Mouse (Mus musculus): ENCODE data around the gene Ubtf. TPM values are rescaled to one million over a fixed set of nuclear protein-coding genes. Genes with fewer than 3 reads are reported as not detected.

Ubtf gene
- polyA plus RNA-seq, 1 experiment from 2014 or later, result 93.8 TPM

- peak; percentile 86 for TF ChIP-seq CTCF (IDR thresholded peaks at IDR 0.05; ENCODE audit: low read depth)
- H3K4me1 ChIP-seq (ENCODE audit: insufficient read depth), result no peaks in the 10 kb centered on the region
- no peaks in the 10 kb centered on the region for H3K9me3 ChIP-seq (ENCODE audit: low read depth, low read length)
- H3K27me3 ChIP-seq (ENCODE audit: insufficient read depth, low read length), result no peaks in the 10 kb centered on the region
- H3K4me2 ChIP-seq, result peak overlapping the region; percentile 31; the same call in 1 of the 2 replicates
- 4% methylated on average over 11 of the region's 11 CpGs for WGBS
- H3K4me3 ChIP-seq (ENCODE audit: low read depth, low read length), result no peak overlapping the region
- peaks cover 13% of the 10 kb centered on the region for H3K36me3 ChIP-seq (ENCODE audit: insufficient read depth)
- H3K9ac ChIP-seq, result no peak overlapping the region
- ATAC-seq (ENCODE audit: insufficient read depth) (peak; percentile 67), DNase-seq (peak; percentile 90)
- H3K27ac ChIP-seq (ENCODE audit: low read depth), result no peak overlapping the region
Measured at GRCm38 (mm10) chr11:102267480-102267879, 52.1 kb downstream of the Ubtf start.

GRCm38 (mm10) chr11:102266631-102267355 is 52.7 kb downstream of the Ubtf start:
- WGBS, result 85% methylated on average over 8 of the region's 8 CpGs
- Histone ChIP-seq H3K9me3 (ENCODE audit: low read depth, low read length) (no peaks in the 10 kb centered on the region), H3K4me2 (peak overlapping the region; percentile 31; the same call in 1 of the 2 replicates), H3K9ac (no peak overlapping the region), H3K4me1 (ENCODE audit: insufficient read depth) (no peaks in the 10 kb centered on the region), H3K36me3 (ENCODE audit: insufficient read depth) (peaks cover 19% of the 10 kb centered on the region), H3K4me3 (ENCODE audit: low read depth, low read length) (no peak overlapping the region), H3K27me3 (ENCODE audit: insufficient read depth, low read length) (no peaks in the 10 kb centered on the region), H3K27ac (ENCODE audit: low read depth) (no peak overlapping the region)
- ATAC-seq (ENCODE audit: insufficient read depth), result no peak; the same call in 1 of the 2 replicates
- no peak for DNase-seq
- TF ChIP-seq CTCF (IDR thresholded peaks at IDR 0.05; ENCODE audit: low read depth), result no peak

GRCm38 (mm10) chr11:102265816-102266215 is 53.7 kb downstream of the Ubtf start:
- TF ChIP-seq CTCF (IDR thresholded peaks at IDR 0.05; ENCODE audit: low read depth), result no peak
- Histone ChIP-seq H3K4me1 (ENCODE audit: insufficient read depth) (no peaks in the 10 kb centered on the region), H3K27ac (ENCODE audit: low read depth) (no peak overlapping the region), H3K36me3 (ENCODE audit: insufficient read depth) (peaks cover 29% of the 10 kb centered on the region), H3K4me3 (ENCODE audit: low read depth, low read length) (no peak overlapping the region), H3K27me3 (ENCODE audit: insufficient read depth, low read length) (no peaks in the 10 kb centered on the region), H3K4me2 (no peak overlapping the region), H3K9ac (no peak overlapping the region), H3K9me3 (ENCODE audit: low read depth, low read length) (no peaks in the 10 kb centered on the region)
- DNase-seq (no peak), ATAC-seq (ENCODE audit: insufficient read depth) (no peak)
- 56% methylated on average over 14 of the region's 14 CpGs for WGBS

- Histone ChIP-seq H3K4me3 (ENCODE audit: low read depth, low read length) (no peak overlapping the region), H3K36me3 (ENCODE audit: insufficient read depth) (peaks cover 52% of the 10 kb centered on the region), H3K4me2 (no peak overlapping the region), H3K9me3 (ENCODE audit: low read depth, low read length) (no peaks in the 10 kb centered on the region), H3K27me3 (ENCODE audit: insufficient read depth, low read length) (no peaks in the 10 kb centered on the region), H3K4me1 (ENCODE audit: insufficient read depth) (no peaks in the 10 kb centered on the region), H3K9ac (no peak overlapping the region), H3K27ac (ENCODE audit: low read depth) (no peak overlapping the region)
- 94% methylated on average over 7 of the region's 7 CpGs for WGBS
- DNase-seq, result no peak
- no peak for ATAC-seq (ENCODE audit: insufficient read depth)
- TF ChIP-seq CTCF (IDR thresholded peaks at IDR 0.05; ENCODE audit: low read depth), result no peak
Measured at GRCm38 (mm10) chr11:102263211-102263610, 56.3 kb downstream of the Ubtf start.

GRCm38 (mm10) chr11:102258521-102258920 is 61.0 kb downstream of the Ubtf start:
- 83% methylated on average over 3 of the region's 3 CpGs for WGBS
- ATAC-seq (ENCODE audit: insufficient read depth) (no peak), DNase-seq (peak; percentile 42)
- H3K4me3 ChIP-seq (ENCODE audit: low read depth, low read length), result no peak overlapping the region
- H3K27ac ChIP-seq (ENCODE audit: low read depth), result no peak overlapping the region
- no peak overlapping the region for H3K9ac ChIP-seq
- no peaks in the 10 kb centered on the region for H3K27me3 ChIP-seq (ENCODE audit: insufficient read depth, low read length)
- H3K36me3 ChIP-seq (ENCODE audit: insufficient read depth), result peaks cover 85% of the 10 kb centered on the region
- H3K9me3 ChIP-seq (ENCODE audit: low read depth, low read length), result no peaks in the 10 kb centered on the region
- peak; percentile 28 for TF ChIP-seq CTCF (IDR thresholded peaks at IDR 0.05; ENCODE audit: low read depth)
- no peak overlapping the region for H3K4me2 ChIP-seq
- H3K4me1 ChIP-seq (ENCODE audit: insufficient read depth), result no peaks in the 10 kb centered on the region

- no peaks in the 10 kb centered on the region for H3K9me3 ChIP-seq (ENCODE audit: low read depth, low read length)
- no peaks in the 10 kb centered on the region for H3K4me1 ChIP-seq (ENCODE audit: insufficient read depth)
- no peak overlapping the region for H3K4me3 ChIP-seq (ENCODE audit: low read depth, low read length)
- no peaks in the 10 kb centered on the region for H3K27me3 ChIP-seq (ENCODE audit: insufficient read depth, low read length)
- no peak overlapping the region for H3K27ac ChIP-seq (ENCODE audit: low read depth)
- H3K36me3 ChIP-seq (ENCODE audit: insufficient read depth), result peaks cover 81% of the 10 kb centered on the region
- no peak for DNase-seq
- no peak for TF ChIP-seq CTCF (IDR thresholded peaks at IDR 0.05; ENCODE audit: low read depth)
- no peak overlapping the region for H3K9ac ChIP-seq
- 70% methylated on average over 6 of the region's 6 CpGs for WGBS
- no peak overlapping the region for H3K4me2 ChIP-seq
- ATAC-seq (ENCODE audit: insufficient read depth), result no peak
Measured at GRCm38 (mm10) chr11:102258095-102258494, 61.4 kb downstream of the Ubtf start.

- no peak overlapping the region for H3K4me3 ChIP-seq (ENCODE audit: low read depth, low read length)
- peak; percentile 57 for TF ChIP-seq CTCF (IDR thresholded peaks at IDR 0.05; ENCODE audit: low read depth)
- H3K9ac ChIP-seq, result no peak overlapping the region; the same call in 1 of the 2 replicates
- H3K27ac ChIP-seq (ENCODE audit: low read depth), result no peak overlapping the region
- no peaks in the 10 kb centered on the region for H3K4me1 ChIP-seq (ENCODE audit: insufficient read depth)
- WGBS, result 41% methylated on average over 9 of the region's 9 CpGs
- H3K27me3 ChIP-seq (ENCODE audit: insufficient read depth, low read length), result no peaks in the 10 kb centered on the region
- H3K36me3 ChIP-seq (ENCODE audit: insufficient read depth), result peaks cover 82% of the 10 kb centered on the region
- no peak for ATAC-seq (ENCODE audit: insufficient read depth)
- H3K4me2 ChIP-seq, result no peak overlapping the region
- no peaks in the 10 kb centered on the region for H3K9me3 ChIP-seq (ENCODE audit: low read depth, low read length)
- peak; percentile 51 for DNase-seq
Measured at GRCm38 (mm10) chr11:102257514-102257913, 62.0 kb downstream of the Ubtf start.

Other genes starting within 250 kb of the Ubtf start
- gene Mpp2, start 231.2 kb downstream of the Ubtf start, polyA plus RNA-seq (2014; fragmentation: Nextera tagmentation; extraction: Ambion mirVana), result 4.9 and 6.3 TPM in 2 replicates
- not detected in 2 replicates for gene Ppy, start 218.4 kb downstream of the Ubtf start, polyA plus RNA-seq (2014; fragmentation: Nextera tagmentation; extraction: Ambion mirVana)
- not detected in 2 replicates for gene Pyy, start 211.9 kb downstream of the Ubtf start, polyA plus RNA-seq (2014; fragmentation: Nextera tagmentation; extraction: Ambion mirVana)
- not detected in 2 replicates for gene Nags, start 174.2 kb downstream of the Ubtf start, polyA plus RNA-seq (2014; fragmentation: Nextera tagmentation; extraction: Ambion mirVana)
- gene Tmem101, start 163.3 kb downstream of the Ubtf start, polyA plus RNA-seq (2014; fragmentation: Nextera tagmentation; extraction: Ambion mirVana), result 26.3 and 26.8 TPM in 2 replicates
- gene Lsm12, start 134.4 kb downstream of the Ubtf start, polyA plus RNA-seq (2014; fragmentation: Nextera tagmentation; extraction: Ambion mirVana), result 93.2 and 109 TPM in 2 replicates
- gene G6pc3, start 130.1 kb downstream of the Ubtf start, polyA plus RNA-seq (2014; fragmentation: Nextera tagmentation; extraction: Ambion mirVana), result 31.0 and 34.5 TPM in 2 replicates
- 41.1 and 42.7 TPM in 2 replicates for gene Hdac5, start 89.6 kb downstream of the Ubtf start, polyA plus RNA-seq (2014; fragmentation: Nextera tagmentation; extraction: Ambion mirVana)
- gene BC030867, start 70.9 kb downstream of the Ubtf start, polyA plus RNA-seq (2014; fragmentation: Nextera tagmentation; extraction: Ambion mirVana), result 21.4 and 22.2 TPM in 2 replicates
- gene Asb16, start 51.0 kb downstream of the Ubtf start, polyA plus RNA-seq (2014; fragmentation: Nextera tagmentation; extraction: Ambion mirVana), result 0.08 TPM in 1 of 2 replicates, not detected in the other
- 48.8 and 49.9 TPM in 2 replicates for gene Tmub2, start 34.8 kb downstream of the Ubtf start, polyA plus RNA-seq (2014; fragmentation: Nextera tagmentation; extraction: Ambion mirVana)
- gene Atxn7l3, start 23.1 kb downstream of the Ubtf start, polyA plus RNA-seq (2014; fragmentation: Nextera tagmentation; extraction: Ambion mirVana), result 17.4 TPM in 2 replicates
- gene Slc4a1, start 46.5 kb upstream of the Ubtf start, polyA plus RNA-seq (2014; fragmentation: Nextera tagmentation; extraction: Ambion mirVana), result 6.0 and 6.9 TPM in 2 replicates
- gene Rundc3a, start 73.7 kb upstream of the Ubtf start, polyA plus RNA-seq (2014; fragmentation: Nextera tagmentation; extraction: Ambion mirVana), result 1.1 and 1.3 TPM in 2 replicates
- gene Slc25a39, start 88.2 kb upstream of the Ubtf start, polyA plus RNA-seq (2014; fragmentation: Nextera tagmentation; extraction: Ambion mirVana), result 223 and 244 TPM in 2 replicates
- gene Grn, start 110.6 kb upstream of the Ubtf start, polyA plus RNA-seq (2014; fragmentation: Nextera tagmentation; extraction: Ambion mirVana), result 113 and 116 TPM in 2 replicates
- gene Fam171a2, start 127.9 kb upstream of the Ubtf start, polyA plus RNA-seq (2014; fragmentation: Nextera tagmentation; extraction: Ambion mirVana), result 7.4 and 8.3 TPM in 2 replicates
- 10.1 and 10.7 TPM in 2 replicates for gene Itga2b, start 150.4 kb upstream of the Ubtf start, polyA plus RNA-seq (2014; fragmentation: Nextera tagmentation; extraction: Ambion mirVana)
- 47.0 and 49.4 TPM in 2 replicates for gene Gpatch8, start 236.7 kb upstream of the Ubtf start, polyA plus RNA-seq (2014; fragmentation: Nextera tagmentation; extraction: Ambion mirVana)